11 mouse cellular contexts compared by ENCODE assay signal in the genomic region with DNA sequence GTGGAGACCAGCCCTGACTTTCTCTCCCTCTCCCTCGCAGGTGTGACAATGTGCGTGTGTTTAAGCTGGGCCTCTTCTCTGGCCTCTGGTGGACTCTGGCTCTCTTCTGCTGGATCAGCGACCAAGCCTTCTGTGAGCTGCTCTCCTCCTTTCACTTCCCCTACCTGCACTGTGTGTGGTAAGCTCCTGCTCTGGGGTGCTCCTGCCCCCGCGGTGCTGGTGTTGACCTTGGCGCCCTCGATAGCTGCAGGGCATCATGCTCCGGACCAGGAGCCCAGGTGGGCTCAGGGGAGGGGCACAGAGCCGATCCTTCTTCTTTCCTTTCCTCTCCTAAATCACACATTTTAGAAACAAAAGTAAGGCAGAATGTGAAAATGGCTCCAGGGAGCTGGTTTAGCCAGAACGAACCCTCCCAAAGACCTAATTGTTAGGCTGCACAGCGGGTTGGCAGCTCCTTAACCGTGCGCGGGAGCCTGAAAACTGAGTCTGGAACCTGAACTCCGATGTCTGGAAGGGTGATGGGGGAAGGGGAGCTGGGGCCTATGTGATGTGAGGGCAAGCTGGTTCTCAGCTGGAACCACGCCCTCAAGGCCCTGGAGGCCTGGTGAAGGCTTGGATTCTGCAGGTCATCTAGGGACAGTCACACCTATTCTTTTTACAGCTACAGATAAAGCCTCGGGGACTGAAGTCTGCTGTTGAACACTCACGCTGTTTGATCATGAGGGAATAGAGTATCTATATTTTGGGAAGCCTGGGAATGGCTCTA. TPM values are rescaled to one million over a fixed set of nuclear protein-coding genes. Genes with fewer than 3 reads are reported as not detected.
DNase-seq lines count a peak whose midpoint lies in the region; ATAC-seq and TF ChIP-seq lines count a peak whose summit lies in the region.
"Had no signal": no experiment of that assay in that cellular context is flagged by ENCODE, and none has a peak within 500 bp of the region (broad histone marks: within the 10 kb centered on the region; RNA-seq: fewer than 3 reads in every experiment).

No protein-coding gene starts in this region.

- WGBS in hindbrain, embryonic 10.5 days = 8% methylated on average over 18 of the region's 18 CpGs
- 18% methylated on average over 18 of the region's 18 CpGs for WGBS in hindbrain, embryonic 14.5 days
- 8% methylated on average over 18 of the region's 18 CpGs for WGBS in embryonic facial prominence, embryonic 12.5 days
- WGBS in limb, embryonic 12.5 days = 9% methylated on average over 18 of the region's 18 CpGs

- H3K27ac ChIP-seq in hindbrain, embryonic 10.5 days = peak overlapping the region; percentile 75
- H3K27ac ChIP-seq in hindbrain, embryonic 14.5 days = no peak overlapping the region
- H3K27ac ChIP-seq in ES-Bruce4 (ENCODE audit: insufficient read depth, low read length) = peak overlapping the region; percentile 78
- 0 out of 2 replicates have a peak overlapping the region, but pooled peaks have one; percentile 30 for H3K27ac ChIP-seq in embryonic facial prominence, embryonic 12.5 days
- peak overlapping the region; percentile 84 for H3K27ac ChIP-seq in limb, embryonic 12.5 days

- no peak overlapping the region for H3K9ac ChIP-seq in hindbrain, embryonic 14.5 days
- H3K9ac ChIP-seq in ES-Bruce4 (ENCODE audit: low read depth, poor library complexity, severe bottlenecking) = peak overlapping the region; percentile 9; the same call in 1 of the 2 replicates
- H3K9ac ChIP-seq in embryonic facial prominence, embryonic 12.5 days = no peak overlapping the region
- H3K9ac ChIP-seq in limb, embryonic 12.5 days (replicated peaks) = peak overlapping the region; percentile 42; the same call in 1 of the 2 replicates

- no peaks in the 10 kb centered on the region for H3K27me3 ChIP-seq in hindbrain, embryonic 10.5 days (ENCODE audit: insufficient read depth, poor library complexity, severe bottlenecking)
- no peaks in the 10 kb centered on the region for H3K27me3 ChIP-seq in hindbrain, embryonic 14.5 days (ENCODE audit: control insufficient read depth, insufficient read depth, low read length)
- no peaks in the 10 kb centered on the region for H3K27me3 ChIP-seq in ES-Bruce4 (ENCODE audit: control insufficient read depth, insufficient read depth, low read length, poor library complexity, severe bottlenecking)
- no peaks in the 10 kb centered on the region for H3K27me3 ChIP-seq in embryonic facial prominence, embryonic 12.5 days
- H3K27me3 ChIP-seq in limb, embryonic 12.5 days = no peaks in the 10 kb centered on the region

- H3K36me3 ChIP-seq in hindbrain, embryonic 10.5 days = no peaks in the 10 kb centered on the region
- H3K36me3 ChIP-seq in hindbrain, embryonic 14.5 days (replicated peaks; ENCODE audit: control insufficient read depth, insufficient read depth) = no peaks in the 10 kb centered on the region
- H3K36me3 ChIP-seq in ES-Bruce4 (ENCODE audit: control insufficient read depth, insufficient read depth, low read length, poor library complexity, severe bottlenecking) = no peaks in the 10 kb centered on the region
- no peaks in the 10 kb centered on the region for H3K36me3 ChIP-seq in embryonic facial prominence, embryonic 12.5 days
- H3K36me3 ChIP-seq in limb, embryonic 12.5 days = no peaks in the 10 kb centered on the region

- H3K4me1 ChIP-seq in hindbrain, embryonic 10.5 days (replicated peaks) = peaks cover 12% of the 10 kb centered on the region
- H3K4me1 ChIP-seq in hindbrain, embryonic 14.5 days (replicated peaks; ENCODE audit: control insufficient read depth, insufficient read depth, low read length) = no peaks in the 10 kb centered on the region
- H3K4me1 ChIP-seq in ES-Bruce4 (ENCODE audit: control insufficient read depth, insufficient read depth, low read length) = peaks cover 5% of the 10 kb centered on the region
- peaks cover 11% of the 10 kb centered on the region for H3K4me1 ChIP-seq in embryonic facial prominence, embryonic 12.5 days
- peaks cover 18% of the 10 kb centered on the region for H3K4me1 ChIP-seq in limb, embryonic 12.5 days (replicated peaks)

- TF ChIP-seq CTCF in ES-Bruce4 (IDR thresholded peaks at IDR 0.05; ENCODE audit: low read depth, low read length) = no peak

- peak; percentile 45 for DNase-seq in hindbrain, embryonic 10.5 days (ENCODE audit: low spot score)
- no peak for DNase-seq in hindbrain, embryonic 14.5 days (ENCODE audit: low spot score)
- DNase-seq in ovary, postnatal 14 days (ENCODE audit: low spot score) = no peak
- DNase-seq in urinary bladder, postnatal 4 days (ENCODE audit: low spot score in 2 of 2) = no peak
- DNase-seq: cerebellum, postnatal 14 days; kidney, adult 8-10 months; thymus, postnatal 14 days had no signal

- no peak overlapping the region for H3K4me2 ChIP-seq in hindbrain, embryonic 14.5 days (replicated peaks)
- H3K4me2 ChIP-seq in embryonic facial prominence, embryonic 12.5 days (replicated peaks) = peak overlapping the region; percentile 34
- H3K4me2 ChIP-seq in limb, embryonic 12.5 days = peak overlapping the region; percentile 42

- TF ChIP-seq EP300 in ES-Bruce4 (IDR thresholded peaks at IDR 0.05; ENCODE audit: insufficient read depth, low read depth, low read length) = peak; percentile 27; the same call in 1 of the 2 replicates

- H3K9me3 ChIP-seq in hindbrain, embryonic 10.5 days = no peaks in the 10 kb centered on the region
- H3K9me3 ChIP-seq in hindbrain, embryonic 14.5 days (ENCODE audit: control insufficient read depth, low read length) = no peaks in the 10 kb centered on the region
- H3K9me3 ChIP-seq in ES-Bruce4 (replicated peaks; ENCODE audit: control insufficient read depth, insufficient read depth, low read length, poor library complexity, severe bottlenecking) = no peaks in the 10 kb centered on the region
- no peaks in the 10 kb centered on the region; the same call in 1 of the 2 replicates for H3K9me3 ChIP-seq in embryonic facial prominence, embryonic 12.5 days
- no peaks in the 10 kb centered on the region for H3K9me3 ChIP-seq in limb, embryonic 12.5 days

- no peak for TF ChIP-seq POLR2A in ES-Bruce4 (IDR thresholded peaks at IDR 0.05; ENCODE audit: insufficient read depth, low read length)

- H3K4me3 ChIP-seq in hindbrain, embryonic 10.5 days = peak overlapping the region; percentile 20; the same call in 1 of the 2 replicates
- no peak overlapping the region for H3K4me3 ChIP-seq in hindbrain, embryonic 14.5 days (replicated peaks; ENCODE audit: low read length)
- H3K4me3 ChIP-seq in ES-Bruce4 (ENCODE audit: low read depth, low read length) = peak overlapping the region; percentile 10
- H3K4me3 ChIP-seq in embryonic facial prominence, embryonic 12.5 days = no peak overlapping the region
- 0 out of 2 replicates have a peak overlapping the region, but pooled peaks have one; percentile 9 for H3K4me3 ChIP-seq in limb, embryonic 12.5 days (replicated peaks)

- ATAC-seq in hindbrain, embryonic 14.5 days (ENCODE audit: low FRiP score) = no peak
- ATAC-seq in embryonic facial prominence, embryonic 12.5 days (ENCODE audit: insufficient number of reproducible peaks, insufficient read depth, low FRiP score, low TSS enrichment) = 0 out of 2 replicates have a peak, but pooled peaks have one; percentile 47
- peak; percentile 80 for ATAC-seq in limb, embryonic 12.5 days (ENCODE audit: insufficient number of reproducible peaks, insufficient read depth, low FRiP score, low TSS enrichment, low read depth)
- no peak for ATAC-seq in activated CD4-positive, CD25-positive, alpha-beta regulatory T cell, adult 4 months

RNA-seq across cellular contexts. Expression of a gene that starts 37.6 kb away (rescaled TPM):
- polyA plus RNA-seq in hindbrain, embryonic 10.5 days (2016; fragmentation: Nextera tagmentation; extraction: Ambion mirVana) = 9.4 and 11.3 TPM in 2 replicates
- polyA plus RNA-seq in hindbrain, embryonic 14.5 days (2014; fragmentation: Nextera tagmentation; extraction: Ambion mirVana) = 18.4 and 24.6 TPM in 2 replicates
- polyA plus RNA-seq in ES-Bruce4 (2011; ENCODE audit: insufficient read depth, insufficient read length, low read depth, missing spikeins) = 20.8 and 22.1 TPM in 2 replicates
- 14.7 and 15.5 TPM in 2 replicates for polyA plus RNA-seq in embryonic facial prominence, embryonic 12.5 days (2016; fragmentation: Nextera tagmentation; extraction: Ambion mirVana)
- 19.7 and 19.8 TPM in 2 replicates for polyA plus RNA-seq in limb, embryonic 12.5 days (2016; fragmentation: Nextera tagmentation; extraction: Ambion mirVana)
- polyA plus RNA-seq in activated CD4-positive, CD25-positive, alpha-beta regulatory T cell, adult 4 months (2017; shearing (Covaris generic)) = 1 to 10 TPM; 5.8 to 6.4 TPM

RNA-seq across cellular contexts. Expression of a gene that starts 54.5 kb away (rescaled TPM):
- 569 and 645 TPM in 2 replicates for polyA plus RNA-seq in hindbrain, embryonic 10.5 days (2016; fragmentation: Nextera tagmentation; extraction: Ambion mirVana)
- polyA plus RNA-seq in hindbrain, embryonic 14.5 days (2014; fragmentation: Nextera tagmentation; extraction: Ambion mirVana) = 427 and 444 TPM in 2 replicates
- 2,690 and 2,954 TPM in 2 replicates for polyA plus RNA-seq in ES-Bruce4 (2011; ENCODE audit: insufficient read depth, insufficient read length, low read depth, missing spikeins)
- polyA plus RNA-seq in embryonic facial prominence, embryonic 12.5 days (2016; fragmentation: Nextera tagmentation; extraction: Ambion mirVana) = 599 and 634 TPM in 2 replicates
- 686 and 699 TPM in 2 replicates for polyA plus RNA-seq in limb, embryonic 12.5 days (2016; fragmentation: Nextera tagmentation; extraction: Ambion mirVana)
- polyA plus RNA-seq in activated CD4-positive, CD25-positive, alpha-beta regulatory T cell, adult 4 months (2017; shearing (Covaris generic)) = 1,000 to 10,000 TPM; 2,810 to 3,158 TPM

Comparison
In these comparisons a context has a peak if more than half of its experiments do, and no peak if none do; other contexts are left out.
1. H3K4me3 ChIP-seq: peak in hindbrain, embryonic 10.5 days (single experiment), ES-Bruce4 (single experiment) and limb, embryonic 12.5 days (single experiment); none in hindbrain, embryonic 14.5 days (single experiment) and embryonic facial prominence, embryonic 12.5 days (single experiment).
2. ATAC-seq: peak in embryonic facial prominence, embryonic 12.5 days (single experiment) and limb, embryonic 12.5 days (single experiment); none in hindbrain, embryonic 14.5 days (single experiment) and activated CD4-positive, CD25-positive, alpha-beta regulatory T cell, adult 4 months (single experiment).
3. H3K9ac ChIP-seq: peak in ES-Bruce4 (single experiment) and limb, embryonic 12.5 days (single experiment); none in hindbrain, embryonic 14.5 days (single experiment) and embryonic facial prominence, embryonic 12.5 days (single experiment).